Mouse (Mus musculus) embryonic facial prominence, embryonic 14.5 days (tissue): ENCODE data around the gene Cdkn2d. TPM values are rescaled to one million over a fixed set of nuclear protein-coding genes. Genes with fewer than 3 reads are reported as not detected.
"Not testable (repeated sequence)": the region's sequence is repeated elsewhere in the genome, so short reads cannot be mapped to it uniquely, and the experiment has no call there.

Source experiments
- ATAC-seq: fragments of 200-750 bp; cut with Nextera tagmentation; 2 replicates; pipeline ENCODE4 v1.8.0; 2017; ENCODE audit warnings: low read depth, moderate number of reproducible peaks, moderate TSS enrichment
- DNase-seq: peaks from one replicate; pipeline ENCODE4 v3.0.0-alpha.2; 2015; ENCODE audit warnings: low spot score
- H3K27ac ChIP-seq: fragments of 300-500 bp; sonication (generic); replicated peaks from 2 replicates; pipeline ENCODE4 v1.5.1; 2014; ENCODE audit warnings: low read depth, mild to moderate bottlenecking, low read length, moderate library complexity
- H3K27me3 ChIP-seq: fragments of 300-500 bp; sonication (generic); replicated peaks from 2 replicates; pipeline ENCODE4 v1.6.1; 2014; ENCODE audit warnings: low read length; ENCODE audit not compliant: control insufficient read depth, insufficient read depth
- H3K36me3 ChIP-seq: fragments of 300-500 bp; sonication (generic); 2 replicates; pipeline ENCODE4 v1.6.1; 2014; ENCODE audit warnings: low read length, mixed read lengths; ENCODE audit not compliant: control insufficient read depth, insufficient read depth
- H3K4me1 ChIP-seq: fragments of 300-500 bp; sonication (generic); 2 replicates; pipeline ENCODE4 v1.6.1; 2014; ENCODE audit warnings: antibody characterized with exemption, low read length; ENCODE audit not compliant: control insufficient read depth, insufficient read depth
- H3K4me2 ChIP-seq: fragments of 300-500 bp; sonication (generic); 2 replicates; pipeline ENCODE4 v1.6.1; 2014; ENCODE audit warnings: low read depth, mild to moderate bottlenecking, low read length, moderate library complexity, mixed read lengths
- H3K4me3 ChIP-seq: fragments of 300-500 bp; sonication (generic); 2 replicates; pipeline ENCODE4 v1.5.1; 2014; ENCODE audit warnings: low read depth, mild to moderate bottlenecking, low read length
- H3K9ac ChIP-seq: fragments of 300-500 bp; sonication (generic); 2 replicates; pipeline ENCODE4 v1.6.1; 2014; ENCODE audit warnings: low read depth, mild to moderate bottlenecking, low read length, moderate library complexity, mixed read lengths
- H3K9me3 ChIP-seq: fragments of 300-500 bp; sonication (generic); 2 replicates; pipeline ENCODE4 v1.6.1; 2016; ENCODE audit warnings: low read length; ENCODE audit not compliant: control insufficient read depth
- WGBS: fragments of 180-500 bp; shearing (Covaris S2); extraction: QIAGEN DNeasy Blood & Tissue Kit; methylation state at CpG from one replicate; pipeline ENCODE4 v1.1.7; 2014; 5-methylcytosine and 5-hydroxymethylcytosine counted together
- polyA plus RNA-seq: library from polyadenylated mRNA; unstranded; fragments of >200 nt; fragmentation: Nextera tagmentation; extraction: Ambion mirVana; gene quantifications from 2 replicates; pipeline ENCODE4 v1.2.1, GENCODE M21; 2014

Gene Cdkn2d
- polyA plus RNA-seq, 1 experiment from 2014 or later: 57.2 TPM

- ATAC-seq (no peak), DNase-seq (no peak)
- no peaks in the 10 kb centered on the region for H3K9me3 ChIP-seq
- no peak overlapping the region for H3K4me2 ChIP-seq
- no peak overlapping the region for H3K4me3 ChIP-seq
- peaks cover 98% of the 10 kb centered on the region for H3K36me3 ChIP-seq
- no peaks in the 10 kb centered on the region for H3K27me3 ChIP-seq
- no peak overlapping the region for H3K27ac ChIP-seq
- no peaks in the 10 kb centered on the region for H3K4me1 ChIP-seq
- no peak overlapping the region for H3K9ac ChIP-seq
- 91% methylated on average over 12 of the region's 12 CpGs for WGBS
Observed at GRCm38 (mm10) chr9:21275727-21276126, 15.5 kb downstream of the Cdkn2d start.

GRCm38 (mm10) chr9:21275013-21275710 lies 16.0 kb downstream of the Cdkn2d start:
- no peaks in the 10 kb centered on the region for H3K4me1 ChIP-seq
- ATAC-seq (no peak), DNase-seq (no peak)
- H3K27ac ChIP-seq: no peak overlapping the region
- H3K9ac ChIP-seq: no peak overlapping the region
- H3K27me3 ChIP-seq: no peaks in the 10 kb centered on the region
- no peak overlapping the region for H3K4me3 ChIP-seq
- H3K36me3 ChIP-seq: peaks cover 98% of the 10 kb centered on the region
- no peaks in the 10 kb centered on the region for H3K9me3 ChIP-seq
- WGBS: 79% methylated on average over 7 of the region's 7 CpGs
- H3K4me2 ChIP-seq: no peak overlapping the region

DNA sequence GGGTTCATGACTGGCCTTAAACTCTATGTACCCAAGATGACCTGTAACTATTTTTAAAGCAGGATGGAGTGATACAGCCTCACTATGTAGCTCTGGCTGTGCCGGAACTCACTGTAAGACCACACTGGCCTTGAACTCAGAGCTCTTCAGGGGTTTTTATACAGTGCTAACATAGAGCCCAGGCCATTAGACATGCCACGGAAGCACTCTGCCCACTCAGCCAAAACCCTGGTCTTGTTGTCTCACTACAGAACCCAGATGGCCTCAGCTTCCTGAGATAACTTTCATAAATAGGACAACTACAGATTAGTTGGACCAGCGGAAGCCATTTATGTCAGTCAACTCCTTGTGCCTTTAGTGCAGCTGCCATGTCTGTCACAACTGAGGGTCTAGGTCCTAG lies 16.9 kb downstream of the Cdkn2d start:
- H3K4me3 ChIP-seq: no peak overlapping the region
- H3K36me3 ChIP-seq: peaks cover 97% of the 10 kb centered on the region
- no peak overlapping the region for H3K4me2 ChIP-seq
- H3K27ac ChIP-seq: no peak overlapping the region
- no peak overlapping the region for H3K9ac ChIP-seq
- no peaks in the 10 kb centered on the region for H3K9me3 ChIP-seq
- no peaks in the 10 kb centered on the region for H3K4me1 ChIP-seq
- H3K27me3 ChIP-seq: no peaks in the 10 kb centered on the region
- ATAC-seq (no peak), DNase-seq (peak; percentile 14)
- WGBS: 89% methylated on average over 3 of the region's 3 CpGs

DNA sequence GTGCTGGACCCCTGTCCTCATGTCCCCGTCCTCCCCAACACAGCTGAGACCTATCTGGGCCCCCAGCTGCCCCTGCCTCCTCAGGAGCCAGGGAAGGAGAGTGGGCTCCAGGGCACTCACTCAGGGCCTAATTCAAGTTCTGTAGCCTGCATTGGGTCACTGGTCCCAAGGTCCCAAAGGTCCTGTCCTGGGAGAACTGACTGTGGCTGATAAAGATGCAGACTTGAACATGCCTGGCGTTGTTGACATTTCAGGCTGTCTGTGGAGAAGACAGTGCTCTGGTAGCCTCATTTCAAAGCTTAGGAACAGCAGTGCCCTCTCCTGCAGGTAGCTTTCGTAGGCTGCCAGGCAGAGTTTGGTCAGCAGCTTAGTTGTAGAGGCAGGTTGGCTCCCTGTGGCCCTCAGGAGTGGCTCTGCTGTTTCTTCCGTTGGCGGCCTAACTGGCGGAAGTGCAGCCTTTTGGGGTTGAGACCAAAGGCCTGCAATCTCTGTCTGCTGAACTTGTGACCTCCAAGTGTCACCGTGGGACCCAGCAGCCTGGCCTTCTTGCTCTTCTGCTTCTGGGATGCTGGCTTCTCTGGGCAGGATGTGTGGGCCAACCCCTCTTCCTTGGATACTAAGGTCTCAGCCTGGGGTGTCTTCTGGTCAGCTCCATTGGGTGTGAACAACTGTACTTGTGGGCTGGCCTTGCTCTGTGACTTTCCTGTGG lies 17.5 kb downstream of the Cdkn2d start:
- H3K27me3 ChIP-seq: no peaks in the 10 kb centered on the region
- no peaks in the 10 kb centered on the region for H3K9me3 ChIP-seq
- DNase-seq (no peak), ATAC-seq (no peak)
- peaks cover 97% of the 10 kb centered on the region for H3K36me3 ChIP-seq
- H3K27ac ChIP-seq: no peak overlapping the region
- H3K4me3 ChIP-seq: no peak overlapping the region
- H3K4me1 ChIP-seq: no peaks in the 10 kb centered on the region
- no peak overlapping the region for H3K4me2 ChIP-seq
- WGBS: 76% methylated on average over 7 of the region's 7 CpGs
- H3K9ac ChIP-seq: no peak overlapping the region

- 83% methylated on average over 8 of the region's 8 CpGs for WGBS
- peaks cover 97% of the 10 kb centered on the region for H3K36me3 ChIP-seq
Observed at GRCm38 (mm10) chr9:21273094-21273493, 18.1 kb downstream of the Cdkn2d start.

GRCm38 (mm10) chr9:21272391-21272790 lies 18.8 kb downstream of the Cdkn2d start:
- Histone ChIP-seq H3K9me3 (no peaks in the 10 kb centered on the region), H3K27ac (no peak overlapping the region), H3K27me3 (no peaks in the 10 kb centered on the region), H3K4me1 (no peaks in the 10 kb centered on the region), H3K9ac (no peak overlapping the region), H3K4me2 (no peak overlapping the region), H3K36me3 (peaks cover 96% of the 10 kb centered on the region), H3K4me3 (no peak overlapping the region)
- ATAC-seq (no peak), DNase-seq (no peak)
- WGBS: 86% methylated on average over 9 of the region's 9 CpGs

More at GRCm38 (mm10) chr9:21273094-21273493, 18.1 kb downstream of the Cdkn2d start:
- Histone ChIP-seq H3K9ac (no peak overlapping the region), H3K4me2 (no peak overlapping the region), H3K27me3 (no peaks in the 10 kb centered on the region), H3K4me1 (no peaks in the 10 kb centered on the region), H3K27ac (no peak overlapping the region), H3K9me3 (no peaks in the 10 kb centered on the region), H3K4me3 (no peak overlapping the region)
- ATAC-seq: no peak
- DNase-seq: no peak

GRCm38 (mm10) chr9:21269590-21269989 lies 21.6 kb downstream of the Cdkn2d start:
- not testable (repeated sequence) for H3K4me2 ChIP-seq, H3K4me3 ChIP-seq, H3K9ac ChIP-seq, ATAC-seq, H3K9me3 ChIP-seq, H3K27ac ChIP-seq, DNase-seq, H3K27me3 ChIP-seq
- peaks cover 11% of the 10 kb centered on the region for H3K4me1 ChIP-seq
- peaks cover 75% of the 10 kb centered on the region for H3K36me3 ChIP-seq
- WGBS: 74% methylated on average over 5 of the region's 5 CpGs

- WGBS: 94% methylated on average over 16 of the region's 16 CpGs
- H3K36me3 ChIP-seq: peaks cover 62% of the 10 kb centered on the region
Observed at GRCm38 (mm10) chr9:21268305-21268704, 22.9 kb downstream of the Cdkn2d start.

More at GRCm38 (mm10) chr9:21268305-21268704, 22.9 kb downstream of the Cdkn2d start:
- Histone ChIP-seq H3K4me2 (no peak overlapping the region), H3K27me3 (no peaks in the 10 kb centered on the region), H3K27ac (no peak overlapping the region), H3K9ac (no peak overlapping the region), H3K4me3 (no peak overlapping the region), H3K9me3 (no peaks in the 10 kb centered on the region), H3K4me1 (peaks cover 14% of the 10 kb centered on the region)
- ATAC-seq (no peak), DNase-seq (no peak)
